Mouse (Mus musculus) hindbrain, embryonic 15.5 days (tissue): ENCODE data around the gene 4930435E12Rik. TPM values are rescaled to one million over a fixed set of nuclear protein-coding genes. Genes with fewer than 3 reads are reported as not detected.
"Not testable (repeated sequence)": the region's sequence is repeated elsewhere in the genome, so short reads cannot be mapped to it uniquely, and the experiment has no call there.

Source experiments
- ATAC-seq: fragments of 200-750 bp; cut with Nextera tagmentation; 2 replicates; pipeline ENCODE4 v1.8.0; 2017; ENCODE audit warnings: low read depth, moderate number of reproducible peaks, moderate TSS enrichment; ENCODE audit not compliant: low FRiP score
- H3K27ac ChIP-seq: fragments of 300-500 bp; sonication (generic); replicated peaks from 2 replicates; pipeline ENCODE4 v1.5.1; 2015; ENCODE audit warnings: mild to moderate bottlenecking, inconsistent platforms
- H3K27me3 ChIP-seq: fragments of 300-500 bp; sonication (generic); 2 replicates; pipeline ENCODE4 v1.6.1; 2015; ENCODE audit warnings: control low read depth, inconsistent platforms
- H3K36me3 ChIP-seq: fragments of 300-500 bp; sonication (generic); 2 replicates; pipeline ENCODE4 v1.6.1; 2015; ENCODE audit warnings: control low read depth, inconsistent platforms
- H3K4me1 ChIP-seq: fragments of 300-500 bp; sonication (generic); replicated peaks from 2 replicates; pipeline ENCODE4 v1.6.1; 2015; ENCODE audit warnings: control low read depth, inconsistent platforms
- H3K4me2 ChIP-seq: fragments of 300-500 bp; sonication (generic); 2 replicates; pipeline ENCODE4 v1.6.1; 2015; ENCODE audit warnings: moderate library complexity, mild to moderate bottlenecking, inconsistent platforms
- H3K4me3 ChIP-seq: fragments of 300-500 bp; sonication (generic); 2 replicates; pipeline ENCODE4 v1.5.1; 2015; ENCODE audit warnings: mild to moderate bottlenecking, inconsistent platforms
- H3K9ac ChIP-seq: fragments of 300-500 bp; sonication (generic); 2 replicates; pipeline ENCODE4 v1.6.1; 2015; ENCODE audit warnings: inconsistent platforms
- H3K9me3 ChIP-seq: fragments of 300-500 bp; sonication (generic); 2 replicates; pipeline ENCODE4 v1.6.1; 2016; ENCODE audit warnings: control low read depth, inconsistent platforms
- whole genome bisulfite sequencing: fragments of 180-500 bp; shearing (Covaris S2); methylation state at CpG from one replicate; pipeline ENCODE4 v1.1.7; 2015; 5-methylcytosine and 5-hydroxymethylcytosine counted together
- polyA plus RNA-seq: library from polyadenylated mRNA; unstranded; fragments of >200 nt; fragmentation: Nextera tagmentation; extraction: Ambion mirVana; gene quantifications from 2 replicates; pipeline ENCODE4 v1.2.1, GENCODE M21; 2015

Gene 4930435E12Rik
- not detected in 2 replicates for polyA plus RNA-seq

GRCm38 (mm10) chr16:38828649-38829048, at the start of gene 4930435E12Rik:
TSS of gene 4930435E12Rik (minus strand) at chr16:38828749.
- WGBS: 86% methylated on average over 3 of the region's 3 CpGs
- ATAC-seq: no peak

GRCm38 (mm10) chr16:38874481-38874880, 45.9 kb upstream of the 4930435E12Rik start:
- no peaks in the 10 kb centered on the region for H3K27me3 ChIP-seq
- H3K4me1 ChIP-seq: no peaks in the 10 kb centered on the region
- no peaks in the 10 kb centered on the region for H3K9me3 ChIP-seq
- H3K4me2 ChIP-seq: no peak overlapping the region
- no peak overlapping the region for H3K9ac ChIP-seq
- 47% methylated on average over 4 of the region's 4 CpGs for WGBS
- H3K4me3 ChIP-seq: no peak overlapping the region
- ATAC-seq: no peak
- no peak overlapping the region for H3K27ac ChIP-seq
- no peaks in the 10 kb centered on the region for H3K36me3 ChIP-seq

More at GRCm38 (mm10) chr16:38828649-38829048, at the start of gene 4930435E12Rik:
- Histone ChIP-seq H3K9me3 (no peaks in the 10 kb centered on the region), H3K36me3 (no peaks in the 10 kb centered on the region), H3K4me3 (no peak within 1 kb of the TSS), H3K4me1 (no peaks in the 10 kb centered on the region), H3K27ac (no peak within 1 kb of the TSS), H3K4me2 (no peak within 1 kb of the TSS), H3K27me3 (no peaks in the 10 kb centered on the region), H3K9ac (no peak within 1 kb of the TSS)

GRCm38 (mm10) chr16:38873231-38873630, 44.7 kb upstream of the 4930435E12Rik start:
- no peak overlapping the region for H3K4me3 ChIP-seq
- H3K9me3 ChIP-seq: no peaks in the 10 kb centered on the region
- no peak overlapping the region for H3K9ac ChIP-seq
- H3K27ac ChIP-seq: no peak overlapping the region
- no peak for ATAC-seq
- H3K4me2 ChIP-seq: no peak overlapping the region
- 87% methylated on average over 4 of the region's 4 CpGs for WGBS
- no peaks in the 10 kb centered on the region for H3K36me3 ChIP-seq
- H3K4me1 ChIP-seq: no peaks in the 10 kb centered on the region
- H3K27me3 ChIP-seq: no peaks in the 10 kb centered on the region

DNA sequence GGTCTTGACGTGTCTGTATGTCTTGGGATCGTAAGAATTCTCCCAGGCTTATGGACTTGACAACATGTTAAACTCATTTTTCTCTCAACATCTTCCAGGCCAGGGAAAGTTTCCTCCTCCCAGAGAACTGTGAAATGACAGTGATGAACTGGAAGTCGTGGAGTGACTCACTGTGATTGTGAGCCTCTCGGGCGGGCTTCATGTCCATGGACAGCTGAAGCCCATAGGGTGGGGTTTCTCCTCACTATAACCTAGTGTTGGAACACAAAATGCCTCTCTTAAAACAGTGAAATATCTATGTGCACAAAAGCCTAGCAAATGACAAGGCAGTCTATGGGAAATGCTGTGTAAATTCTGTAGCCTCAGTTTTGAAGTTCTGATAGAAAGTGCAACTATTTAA, 35.8 kb upstream of the 4930435E12Rik start:
- no peak overlapping the region for H3K4me3 ChIP-seq
- H3K27me3 ChIP-seq: no peaks in the 10 kb centered on the region
- no peak overlapping the region for H3K9ac ChIP-seq
- no peaks in the 10 kb centered on the region for H3K9me3 ChIP-seq
- no peak overlapping the region for H3K27ac ChIP-seq
- no peaks in the 10 kb centered on the region for H3K36me3 ChIP-seq
- no peaks in the 10 kb centered on the region for H3K4me1 ChIP-seq
- H3K4me2 ChIP-seq: no peak overlapping the region
- no peak for ATAC-seq
- 83% methylated on average over 5 of the region's 5 CpGs for WGBS

DNA sequence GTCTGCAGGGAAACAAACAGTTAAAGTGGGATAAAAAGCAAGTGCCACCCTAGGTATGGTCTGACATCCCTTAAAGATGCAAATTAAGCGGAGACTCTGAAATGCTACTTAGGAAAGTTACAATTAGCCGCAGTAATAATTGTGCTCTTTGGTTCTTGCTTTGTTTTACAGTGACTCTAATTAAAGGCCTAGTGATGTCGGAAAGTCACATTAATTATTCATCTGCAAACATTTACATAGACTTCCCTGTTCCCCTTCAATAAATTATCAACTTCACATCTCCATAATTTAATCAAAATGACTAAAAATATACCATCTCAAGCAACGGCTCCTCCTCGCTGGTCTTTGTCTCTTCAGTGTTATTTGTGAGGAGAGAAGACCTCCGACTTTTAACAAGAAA, 32.0 kb upstream of the 4930435E12Rik start:
- Histone ChIP-seq H3K27me3 (no peaks in the 10 kb centered on the region; the same call in 1 of the 2 replicates), H3K9ac (no peak overlapping the region), H3K36me3 (no peaks in the 10 kb centered on the region), H3K4me3 (no peak overlapping the region), H3K4me1 (no peaks in the 10 kb centered on the region), H3K9me3 (no peaks in the 10 kb centered on the region), H3K4me2 (no peak overlapping the region), H3K27ac (no peak overlapping the region)
- WGBS: 51% methylated on average over 6 of the region's 6 CpGs
- ATAC-seq: no peak

- Histone ChIP-seq H3K9me3 (no peaks in the 10 kb centered on the region), H3K4me3 (no peak overlapping the region), H3K9ac (no peak overlapping the region), H3K36me3 (no peaks in the 10 kb centered on the region), H3K4me1 (no peaks in the 10 kb centered on the region), H3K4me2 (no peak overlapping the region), H3K27ac (no peak overlapping the region), H3K27me3 (no peaks in the 10 kb centered on the region; the same call in 1 of the 2 replicates)
- no peak for ATAC-seq
- WGBS: 29% methylated on average over 8 of the region's 8 CpGs
Observed at GRCm38 (mm10) chr16:38858120-38858749, 29.7 kb upstream of the 4930435E12Rik start.

GRCm38 (mm10) chr16:38812521-38812920, 16.0 kb downstream of the 4930435E12Rik start:
- no peaks in the 10 kb centered on the region for H3K27me3 ChIP-seq
- no peak overlapping the region for H3K4me2 ChIP-seq
- no peak overlapping the region for H3K9ac ChIP-seq
- 35% methylated on average over 8 of the region's 8 CpGs for WGBS
- H3K9me3 ChIP-seq: no peaks in the 10 kb centered on the region
- H3K36me3 ChIP-seq: no peaks in the 10 kb centered on the region
- no peak for ATAC-seq
- H3K4me1 ChIP-seq: peaks cover 9% of the 10 kb centered on the region
- no peak overlapping the region for H3K4me3 ChIP-seq
- no peak overlapping the region for H3K27ac ChIP-seq

DNA sequence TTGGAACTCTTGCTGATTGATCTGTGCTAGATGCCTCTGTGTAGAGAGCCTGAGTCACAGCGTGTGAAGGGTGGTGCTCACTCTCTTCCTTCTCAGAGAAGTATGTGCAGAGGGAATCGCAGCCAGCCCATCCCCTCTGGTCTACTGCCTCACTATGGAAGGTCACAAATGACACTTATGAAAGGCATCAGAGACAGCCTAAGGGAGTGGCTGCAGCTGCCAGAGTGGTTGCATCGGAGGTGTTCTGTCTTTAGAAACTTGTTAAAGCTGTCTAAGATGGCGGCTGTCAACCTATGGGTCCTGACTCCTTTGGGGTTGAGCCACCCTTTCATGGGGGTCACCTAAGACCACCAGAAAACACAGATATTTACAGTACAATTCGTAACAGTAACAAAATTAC, 18.4 kb downstream of the 4930435E12Rik start:
- Histone ChIP-seq H3K4me1 (no peaks in the 10 kb centered on the region), H3K36me3 (no peaks in the 10 kb centered on the region), H3K4me3 (no peak overlapping the region), H3K4me2 (no peak overlapping the region), H3K27ac (no peak overlapping the region), H3K9ac (no peak overlapping the region), H3K9me3 (no peaks in the 10 kb centered on the region), H3K27me3 (no peaks in the 10 kb centered on the region)
- WGBS: 86% methylated on average over 5 of the region's 5 CpGs
- ATAC-seq: no peak

DNA sequence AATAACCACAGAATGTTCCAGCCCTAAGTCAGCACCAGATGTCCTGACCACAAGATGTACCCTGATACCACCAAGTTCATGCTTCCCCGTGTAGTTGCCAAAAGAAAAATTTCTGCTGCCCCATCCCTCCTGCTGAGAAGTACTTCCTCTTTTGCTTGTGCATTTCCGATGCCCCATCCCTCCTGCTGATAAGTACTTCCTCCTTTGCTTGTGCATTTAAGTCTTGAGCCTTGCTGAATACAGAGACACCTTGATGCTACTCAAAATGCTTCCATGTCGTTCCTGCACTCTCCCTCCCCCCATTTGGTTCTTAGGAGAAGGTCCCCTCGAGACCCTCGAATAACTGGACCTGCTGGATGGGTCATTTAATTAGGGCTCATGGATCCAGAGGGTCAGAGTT, 20.8 kb downstream of the 4930435E12Rik start:
- H3K36me3 ChIP-seq, H3K27me3 ChIP-seq, ATAC-seq, H3K27ac ChIP-seq, H3K9me3 ChIP-seq, H3K4me2 ChIP-seq, H3K9ac ChIP-seq, H3K4me1 ChIP-seq, H3K4me3 ChIP-seq: not testable (repeated sequence)
- WGBS: 84% methylated on average over 5 of the region's 5 CpGs

GRCm38 (mm10) chr16:38800091-38800490, 28.5 kb downstream of the 4930435E12Rik start, which contains the start of gene Upk1b:
TSS of gene Upk1b (minus strand) at chr16:38800328.
- no peak for ATAC-seq
- H3K36me3 ChIP-seq: no peaks in the 10 kb centered on the region
- H3K4me3 ChIP-seq: no peak within 1 kb of the TSS
- H3K4me2 ChIP-seq: no peak within 1 kb of the TSS
- H3K4me1 ChIP-seq: no peaks in the 10 kb centered on the region
- H3K27me3 ChIP-seq: no peaks in the 10 kb centered on the region
- H3K9ac ChIP-seq: no peak within 1 kb of the TSS
- no peak within 1 kb of the TSS for H3K27ac ChIP-seq
- 45% methylated on average over 10 of the region's 10 CpGs for WGBS
- no peaks in the 10 kb centered on the region for H3K9me3 ChIP-seq

- Histone ChIP-seq H3K4me1 (no peaks in the 10 kb centered on the region), H3K4me3 (no peak overlapping the region)
- 88% methylated on average over 3 of the region's 3 CpGs for WGBS
Observed at GRCm38 (mm10) chr16:38798957-38799450, 29.5 kb downstream of the 4930435E12Rik start.

DNA sequence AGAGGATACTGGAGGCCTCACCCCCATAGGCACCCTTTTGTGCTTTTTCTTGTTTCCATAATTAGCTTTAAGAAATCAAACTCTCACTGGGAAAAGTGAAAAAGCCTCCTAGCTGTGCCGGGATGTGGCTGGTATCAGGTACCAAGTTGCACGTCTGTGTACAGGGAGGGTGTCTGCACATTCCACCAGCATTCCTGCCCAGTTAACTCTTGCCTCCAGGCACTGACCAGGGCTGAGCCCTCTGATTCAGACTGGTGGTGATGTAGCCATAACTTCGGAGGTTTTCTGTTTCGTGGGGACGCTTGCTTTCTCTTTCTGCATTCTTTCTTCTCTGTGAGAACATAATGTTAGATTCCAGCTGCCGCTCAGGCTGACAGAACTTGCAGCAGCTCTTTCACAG, 35.4 kb downstream of the 4930435E12Rik start:
- Histone ChIP-seq H3K9me3 (no peaks in the 10 kb centered on the region), H3K27ac (no peak overlapping the region), H3K27me3 (no peaks in the 10 kb centered on the region), H3K36me3 (no peaks in the 10 kb centered on the region), H3K4me1 (no peaks in the 10 kb centered on the region), H3K4me2 (no peak overlapping the region), H3K4me3 (no peak overlapping the region), H3K9ac (no peak overlapping the region)
- 84% methylated on average over 6 of the region's 6 CpGs for WGBS
- ATAC-seq: no peak

More at GRCm38 (mm10) chr16:38798957-38799450, 29.5 kb downstream of the 4930435E12Rik start:
- ATAC-seq: no peak
- H3K36me3 ChIP-seq: no peaks in the 10 kb centered on the region
- no peak overlapping the region for H3K4me2 ChIP-seq
- H3K27me3 ChIP-seq: no peaks in the 10 kb centered on the region
- H3K9me3 ChIP-seq: no peaks in the 10 kb centered on the region
- H3K27ac ChIP-seq: no peak overlapping the region
- no peak overlapping the region for H3K9ac ChIP-seq

GRCm38 (mm10) chr16:38789966-38790365, 38.6 kb downstream of the 4930435E12Rik start:
- WGBS: 91% methylated on average over 3 of the region's 3 CpGs
- H3K36me3 ChIP-seq: no peaks in the 10 kb centered on the region
- H3K4me1 ChIP-seq: no peaks in the 10 kb centered on the region
- H3K27ac ChIP-seq: no peak overlapping the region
- H3K27me3 ChIP-seq: no peaks in the 10 kb centered on the region
- H3K4me2 ChIP-seq: no peak overlapping the region
- no peak for ATAC-seq
- H3K4me3 ChIP-seq: no peak overlapping the region
- H3K9me3 ChIP-seq: no peaks in the 10 kb centered on the region
- H3K9ac ChIP-seq: no peak overlapping the region
